Mouse (Mus musculus): ENCODE results near the gene Rplp0.

Rplp0 gene

GRCm38 (mm10) chr5:115526456-115527202 is 32.6 kb upstream of the Rplp0 start:
- DNase-seq (ENCODE audit: low read depth, low spot score), result no peak

DNA sequence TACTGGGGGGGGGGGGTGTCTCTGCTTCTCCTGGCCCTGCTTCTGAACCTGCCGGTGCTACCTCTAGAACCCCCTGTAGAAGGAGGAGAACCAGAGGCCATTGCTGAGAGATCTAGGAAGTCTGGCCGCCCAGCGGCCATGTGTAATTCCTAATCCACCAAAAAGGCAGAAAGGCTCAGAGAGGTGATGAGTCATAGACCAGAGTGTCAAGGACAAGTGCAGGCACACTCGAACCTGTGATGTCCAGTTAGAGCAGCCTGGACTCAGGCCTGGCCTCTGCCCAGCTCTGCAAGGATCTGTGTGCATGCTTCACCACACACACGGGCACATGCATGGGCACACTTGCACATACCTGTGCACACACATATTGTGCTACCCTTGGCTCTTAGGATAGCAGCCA is 31.1 kb upstream of the Rplp0 start:
- no peak for DNase-seq (ENCODE audit: low read depth, low spot score)

DNA sequence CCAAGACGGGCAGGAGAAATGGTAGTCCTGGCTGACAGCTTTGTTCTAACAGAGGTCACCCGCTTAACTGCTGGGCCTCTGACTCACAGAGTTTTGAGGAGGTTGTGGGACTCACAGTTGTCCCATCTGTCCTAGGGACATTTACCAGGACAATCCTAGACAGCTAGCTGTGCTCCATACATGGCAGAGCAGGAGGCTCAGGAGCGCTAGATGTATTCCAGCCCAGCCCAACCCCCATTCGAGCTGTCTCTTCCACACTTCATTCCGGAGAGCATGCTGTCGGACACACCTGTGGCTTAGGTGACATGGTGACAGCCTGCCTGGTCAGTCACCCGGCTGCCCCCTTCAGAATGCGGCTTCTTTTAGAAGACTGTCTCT is 29.9 kb upstream of the Rplp0 start:
- DNase-seq (ENCODE audit: low read depth, low spot score), result no peak

- DNase-seq (ENCODE audit: low read depth, low spot score), result no peak
These were observed 29.4 kb upstream of the Rplp0 start for GRCm38 (mm10) chr5:115529742-115530446.

- no peak for DNase-seq (ENCODE audit: low read depth, low spot score)
These were observed 28.8 kb upstream of the Rplp0 start for GRCm38 (mm10) chr5:115530447-115530809.

DNA sequence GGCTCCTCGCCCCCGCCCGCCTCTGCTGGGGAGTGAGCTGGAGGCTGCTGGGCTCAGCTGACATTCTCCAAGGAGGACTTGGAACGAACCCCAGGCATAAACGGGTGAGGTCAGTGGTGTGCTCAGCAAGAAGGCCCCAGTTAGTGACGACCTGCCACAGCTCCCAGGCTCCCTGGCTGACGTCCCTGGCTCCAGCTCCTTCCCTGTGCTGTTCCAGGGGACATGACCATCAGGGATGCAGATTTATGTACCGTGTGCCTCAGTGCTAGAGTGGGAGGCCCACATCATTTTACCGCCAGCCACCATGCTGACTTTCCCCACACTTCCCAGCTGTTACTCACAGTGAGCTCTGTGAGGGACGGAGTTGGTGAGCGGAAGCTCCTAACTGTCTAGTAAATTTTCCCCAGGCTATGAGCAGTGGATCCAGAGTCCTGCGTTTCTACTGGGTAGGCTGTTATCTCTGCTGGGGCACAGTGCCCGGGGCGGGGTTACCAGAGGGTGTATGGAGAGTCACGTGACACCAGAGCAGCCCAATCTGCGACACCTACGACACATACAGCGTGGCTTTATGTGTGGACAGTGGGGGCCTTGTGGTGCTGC is 27.5 kb upstream of the Rplp0 start:
- peak; percentile 54 for DNase-seq (ENCODE audit: low read depth, low spot score)

GRCm38 (mm10) chr5:115534290-115534731 is 25.0 kb upstream of the Rplp0 start:
- DNase-seq (ENCODE audit: low read depth, low spot score), result peak; percentile 64

GRCm38 (mm10) chr5:115534856-115535255 is 24.4 kb upstream of the Rplp0 start:
- DNase-seq (ENCODE audit: low read depth, low spot score), result no peak

- no peak for DNase-seq (ENCODE audit: low read depth, low spot score)
These were observed 23.6 kb upstream of the Rplp0 start for GRCm38 (mm10) chr5:115535635-115536034.

DNA sequence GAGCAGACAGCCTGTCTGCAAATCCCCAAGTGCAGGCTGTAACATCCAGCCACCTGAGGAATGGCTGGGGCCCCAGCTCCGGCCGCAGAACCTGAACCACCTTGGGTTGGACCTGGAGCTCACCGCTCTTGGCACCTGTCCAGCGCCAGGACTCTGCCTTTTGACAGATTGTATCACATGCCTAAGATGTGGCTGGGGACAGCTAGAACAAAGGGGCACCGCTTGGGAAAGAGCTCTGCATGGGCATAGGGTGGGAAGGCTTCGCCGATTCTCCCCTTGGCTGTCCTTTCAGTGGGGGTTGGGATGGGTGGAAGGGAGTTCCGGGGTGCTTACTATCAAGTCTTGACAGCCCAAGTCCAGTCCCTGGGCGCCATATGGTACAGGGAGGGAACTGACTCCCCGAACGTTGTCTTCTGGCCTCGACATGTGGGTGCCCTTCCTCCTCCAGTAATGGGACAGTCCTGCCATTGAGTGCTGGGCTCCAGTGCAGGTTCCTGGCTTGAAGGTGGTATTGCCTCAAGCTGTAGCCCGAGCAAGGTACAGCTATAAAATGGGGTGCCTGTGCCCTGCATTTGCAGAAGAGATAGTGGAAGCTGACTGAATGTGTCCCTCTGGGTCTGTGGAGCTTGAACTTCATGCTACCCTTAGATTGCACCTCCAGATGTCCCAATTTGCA is 21.1 kb upstream of the Rplp0 start:
- DNase-seq (ENCODE audit: low read depth, low spot score), result no peak

DNA sequence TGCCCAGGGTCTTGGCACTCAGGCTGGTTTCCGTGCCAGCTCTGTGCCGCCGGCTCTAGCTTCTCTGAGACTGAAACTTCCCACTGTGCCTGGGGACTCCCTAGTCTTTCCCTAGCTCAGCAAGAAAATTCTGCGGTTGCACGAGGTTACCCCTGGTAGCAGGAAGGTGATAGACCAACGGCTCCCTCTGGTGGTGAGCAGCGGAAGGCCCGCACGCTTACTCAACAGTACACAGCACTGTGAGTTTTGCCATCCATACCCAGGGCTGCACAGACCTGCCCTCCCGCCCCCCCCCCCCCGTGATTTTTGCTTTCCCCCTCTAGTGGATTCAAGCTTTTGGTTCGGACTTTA is 20.6 kb upstream of the Rplp0 start:
- DNase-seq (ENCODE audit: low read depth, low spot score), result peak; percentile 90

- peak; percentile 45 for DNase-seq (ENCODE audit: low read depth, low spot score)
These were observed 16.5 kb upstream of the Rplp0 start for GRCm38 (mm10) chr5:115542635-115543384.

DNA sequence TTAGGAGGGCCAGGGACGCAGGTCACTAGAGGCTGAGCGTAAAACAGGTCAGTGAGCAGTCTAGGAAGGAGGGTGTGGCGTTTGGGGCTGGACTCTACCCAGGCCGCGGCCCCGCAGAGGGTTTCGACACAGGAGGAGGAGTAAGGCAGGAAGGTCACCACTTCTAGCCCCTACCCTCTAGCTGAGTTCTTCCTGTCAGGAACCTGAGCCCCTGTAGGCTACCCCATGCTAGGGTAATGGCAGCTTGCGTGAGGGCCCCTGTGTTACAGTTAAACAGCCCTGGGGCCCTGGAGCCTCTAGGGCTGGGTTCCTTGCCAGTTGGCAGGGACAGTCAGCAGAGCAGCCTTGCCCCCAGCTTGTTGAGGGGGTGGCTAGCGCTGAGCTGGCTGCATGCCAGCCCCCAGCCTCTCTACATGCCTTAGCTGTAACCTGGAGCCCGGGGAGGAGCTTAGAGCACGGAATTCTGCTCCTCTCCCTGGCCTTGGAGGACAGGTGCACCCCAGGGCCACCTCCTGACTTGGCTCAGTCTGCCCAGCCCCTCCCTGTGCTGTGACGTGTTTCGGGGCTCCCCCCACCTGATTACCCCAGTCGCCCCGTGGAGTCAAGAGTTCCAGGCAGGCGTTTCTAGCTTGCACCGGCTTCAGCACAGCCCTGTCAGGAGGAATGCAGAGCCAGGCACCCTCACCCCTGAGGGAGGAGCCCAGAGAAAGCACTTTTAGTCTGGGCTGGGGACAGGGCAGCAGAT is 15.6 kb upstream of the Rplp0 start:
- no peak for DNase-seq (ENCODE audit: low read depth, low spot score)

DNA sequence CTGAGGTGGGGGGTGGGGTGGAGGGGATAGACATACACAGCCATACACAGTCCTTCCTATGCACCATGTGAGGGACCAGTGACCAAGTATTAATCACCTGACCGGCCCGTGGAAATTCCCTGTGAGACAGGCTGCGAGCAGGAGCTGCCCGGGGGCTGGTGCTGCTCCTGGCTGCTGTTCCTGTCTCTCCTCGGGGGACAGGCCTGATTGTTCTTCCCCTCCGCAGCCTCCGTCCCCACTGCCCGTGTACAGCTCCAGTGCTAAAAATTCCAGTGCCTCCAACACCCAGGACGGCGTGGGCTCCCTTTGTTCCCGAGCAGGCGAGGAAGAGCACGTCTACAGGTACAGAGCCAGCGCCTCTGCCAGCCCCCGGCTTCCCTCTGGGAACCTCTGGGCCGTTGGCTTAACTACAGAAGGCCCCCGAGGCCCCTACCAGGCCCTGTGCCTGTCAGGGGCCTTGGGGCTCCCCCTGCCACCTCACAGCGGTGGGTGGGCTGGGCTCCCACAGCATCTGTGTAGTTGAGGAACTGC is 14.5 kb upstream of the Rplp0 start:
- no peak for DNase-seq (ENCODE audit: low read depth, low spot score)

- DNase-seq (ENCODE audit: low read depth, low spot score), result no peak
These were observed 13.6 kb upstream of the Rplp0 start for GRCm38 (mm10) chr5:115545636-115546035.

- no peak for DNase-seq (ENCODE audit: low read depth, low spot score)
These were observed 12.7 kb upstream of the Rplp0 start for GRCm38 (mm10) chr5:115546536-115546935.

- DNase-seq (ENCODE audit: low read depth, low spot score), result no peak
These were observed 12.3 kb upstream of the Rplp0 start for GRCm38 (mm10) chr5:115547014-115547413.

DNA sequence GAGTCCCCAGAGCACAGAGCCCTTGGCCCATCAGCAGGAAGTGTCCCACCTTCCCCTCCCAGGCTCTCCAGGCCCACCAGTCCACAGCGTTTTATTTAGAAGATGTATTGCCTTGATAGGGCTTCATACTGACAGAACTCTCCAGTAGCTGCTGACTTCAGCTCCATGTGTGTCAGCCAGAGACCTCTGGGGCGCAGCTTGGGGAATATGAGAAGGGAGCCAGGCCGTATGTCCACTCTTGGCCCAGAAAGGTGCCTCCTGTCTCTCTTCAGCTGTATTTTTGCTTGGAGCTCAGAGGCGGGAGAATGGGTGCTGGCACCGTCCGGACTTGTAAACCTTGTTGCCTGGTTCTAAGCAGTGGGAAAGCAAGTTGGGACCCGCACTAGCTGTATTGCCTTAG is 11.8 kb upstream of the Rplp0 start:
- DNase-seq (ENCODE audit: low read depth, low spot score), result no peak

- DNase-seq (ENCODE audit: low read depth, low spot score), result no peak
These were observed 10.6 kb upstream of the Rplp0 start for GRCm38 (mm10) chr5:115548501-115549285.

GRCm38 (mm10) chr5:115550482-115551005 is 8.7 kb upstream of the Rplp0 start:
- no peak for DNase-seq (ENCODE audit: low read depth, low spot score)

Measured in ZHBTc4 (cell line).